Mouse (Mus musculus) C2C12 (cell line): ENCODE measurements around the gene Sds. TPM values are rescaled to one million over a fixed set of nuclear protein-coding genes. Genes with fewer than 3 reads are reported as not detected.

Experiments used
- H3K27me3 ChIP-seq: one replicate; pipeline ENCODE4 v1.6.1; 2011; ENCODE audit not compliant: control insufficient read depth, insufficient read depth, insufficient read length
- H3K36me3 ChIP-seq: one replicate; pipeline ENCODE4 v1.6.1; 2011; ENCODE audit not compliant: control insufficient read depth, insufficient read depth
- H3K4me3 ChIP-seq: one replicate; pipeline ENCODE4 v1.5.1; 2011; ENCODE audit warnings: mild to moderate bottlenecking, control low read depth; ENCODE audit not compliant: poor library complexity, insufficient read depth, severe bottlenecking
- H3K79me2 ChIP-seq: one replicate; pipeline ENCODE4 v1.6.1; 2011; ENCODE audit not compliant: control insufficient read depth, insufficient read depth
- H3K79me3 ChIP-seq: one replicate; pipeline ENCODE4 v1.6.1; 2011; ENCODE audit warnings: low read depth, control low read depth
- H3ac ChIP-seq: one replicate; pipeline ENCODE3; 2011; ENCODE audit warnings: low read depth; ENCODE audit not compliant: control insufficient read depth, insufficient read length
- CEBPB ChIP-seq: IDR thresholded peaks from one replicate; pipeline ENCODE4 v1.6.1; 2011; ENCODE audit warnings: low read depth, mild to moderate bottlenecking, control low read depth, moderate library complexity
- CTCF ChIP-seq: IDR thresholded peaks from one replicate; pipeline ENCODE4 v1.5.1; 2011; ENCODE audit not compliant: control insufficient read depth, insufficient read depth, insufficient read length
- FOSL1 ChIP-seq: IDR thresholded peaks from one replicate; pipeline ENCODE4 v1.8.0; 2011; ENCODE audit warnings: mild to moderate bottlenecking, low read length; ENCODE audit not compliant: poor library complexity, insufficient read depth, severe bottlenecking
- MAX ChIP-seq: IDR thresholded peaks from one replicate; pipeline ENCODE4 v1.6.1; 2011; ENCODE audit warnings: mild to moderate bottlenecking, control low read depth
- MYOD1 ChIP-seq: IDR thresholded peaks from one replicate; pipeline ENCODE4 v1.6.1; 2011; ENCODE audit warnings: low read depth; ENCODE audit not compliant: control insufficient read depth, insufficient read length
- MYOG ChIP-seq: IDR thresholded peaks from one replicate; pipeline ENCODE4 v1.6.1; 2011; ENCODE audit not compliant: control insufficient read depth, insufficient read length; ENCODE audit errors: extremely low read depth
- USF1 ChIP-seq: IDR thresholded peaks from one replicate; pipeline ENCODE4 v1.6.1; 2011; ENCODE audit warnings: low read depth, mild to moderate bottlenecking, control low read depth, moderate library complexity
- polyA plus RNA-seq: library from polyadenylated mRNA; unstranded; fragments of >200 nt; fragmentation: generic; extraction: Trizol; gene quantifications from one replicate; pipeline ENCODE4 v1.2.1, GENCODE M21; 2012; ENCODE audit warnings: missing spikeins

Gene Sds
- polyA plus RNA-seq, 1 experiment: 0.19 TPM

DNA sequence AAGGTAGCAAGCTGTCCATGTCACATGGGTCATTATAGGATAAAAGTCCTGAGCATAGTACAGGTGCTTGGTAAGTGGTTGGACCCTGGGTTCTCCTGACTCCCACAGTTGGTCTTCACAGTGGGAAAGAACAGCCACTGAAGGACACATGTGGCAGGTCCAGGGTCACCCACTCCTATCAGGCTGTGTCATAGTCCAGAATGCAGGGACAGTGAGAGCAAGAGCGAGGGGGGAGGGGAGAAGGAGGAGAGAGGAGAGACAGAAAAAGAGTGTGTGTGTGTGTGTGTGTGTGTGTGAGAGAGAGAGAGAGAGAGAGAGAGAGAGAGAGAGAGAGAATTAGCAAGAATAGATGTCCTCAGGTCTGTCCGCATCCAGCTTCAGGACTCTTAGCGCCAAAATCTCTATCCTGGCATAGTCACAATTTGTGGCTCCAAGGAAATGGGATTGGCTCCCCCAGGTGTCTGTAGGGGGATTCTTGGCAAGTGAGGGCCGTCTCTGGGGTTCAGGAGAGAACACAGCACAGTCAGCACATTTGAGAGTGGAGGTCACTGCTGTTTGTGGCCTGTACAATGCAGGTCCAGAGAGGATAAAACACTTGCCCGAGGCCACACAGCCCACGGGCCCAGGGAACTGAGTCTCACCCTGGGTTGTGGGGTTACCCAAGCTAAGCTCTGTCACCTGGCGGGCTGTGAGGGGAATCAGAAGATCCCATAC, 19.3 kb upstream of the Sds start:
- Histone ChIP-seq H3K36me3 (no peaks in the 10 kb centered on the region), H3ac (no peak overlapping the region), H3K27me3 (peaks cover 32% of the 10 kb centered on the region), H3K79me2 (no peaks in the 10 kb centered on the region), H3K79me3 (no peaks in the 10 kb centered on the region), H3K4me3 (no peak overlapping the region)
- TF ChIP-seq CEBPB: no peak
- no peak for TF ChIP-seq MYOG
- no peak for TF ChIP-seq MAX
- TF ChIP-seq MYOD1: no peak
- TF ChIP-seq CTCF: no peak
- TF ChIP-seq FOSL1: no peak
- no peak for TF ChIP-seq USF1

DNA sequence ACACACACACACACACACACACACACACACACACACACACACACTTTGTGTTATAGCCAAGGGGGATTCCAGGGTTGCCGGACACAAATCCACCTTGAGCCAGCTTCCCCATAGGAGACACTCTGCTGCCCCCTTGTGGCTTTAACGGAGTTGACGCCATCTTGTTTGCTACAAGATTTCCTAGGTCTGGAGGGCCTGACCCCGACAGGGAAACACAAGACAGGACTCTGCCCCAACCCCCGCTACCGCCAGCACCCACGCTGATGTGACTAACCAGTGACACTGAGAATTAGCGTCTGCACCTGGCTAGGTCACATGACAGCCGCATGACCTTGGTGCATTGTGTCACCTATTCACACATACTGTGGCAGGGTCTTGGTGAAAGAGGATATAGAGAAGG, 18.7 kb upstream of the Sds start:
- Histone ChIP-seq H3K36me3 (no peaks in the 10 kb centered on the region), H3K27me3 (peaks cover 37% of the 10 kb centered on the region), H3K79me2 (no peaks in the 10 kb centered on the region), H3K4me3 (no peak overlapping the region), H3ac (no peak overlapping the region), H3K79me3 (no peaks in the 10 kb centered on the region)
- no peak for TF ChIP-seq FOSL1
- no peak for TF ChIP-seq MAX
- peak; percentile 10 for TF ChIP-seq CTCF
- TF ChIP-seq MYOG: no peak

DNA sequence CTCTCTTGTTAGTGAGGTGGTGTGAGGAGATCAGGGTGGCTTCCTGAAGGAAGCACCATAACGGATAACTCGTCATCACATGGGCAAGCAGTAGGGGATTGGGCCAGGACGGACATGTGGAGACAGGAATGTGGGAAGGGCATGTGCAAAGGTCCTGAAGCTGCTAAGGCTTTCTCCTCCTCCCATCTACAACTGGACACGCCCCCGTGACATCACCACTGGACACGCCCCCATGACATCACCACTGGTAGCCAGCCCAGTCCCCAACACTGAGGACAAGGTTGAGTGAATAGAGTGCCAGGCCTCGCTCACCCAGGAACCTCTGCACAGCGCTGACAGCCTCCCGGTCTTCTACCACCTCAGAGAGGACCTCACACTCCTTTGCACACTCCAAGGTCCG, 17.2 kb upstream of the Sds start:
- no peak overlapping the region for H3ac ChIP-seq
- no peak overlapping the region for H3K4me3 ChIP-seq
- H3K27me3 ChIP-seq: peaks cover 39% of the 10 kb centered on the region
- H3K36me3 ChIP-seq: no peaks in the 10 kb centered on the region
- no peaks in the 10 kb centered on the region for H3K79me3 ChIP-seq
- TF ChIP-seq CEBPB (no peak), MAX (no peak), MYOG (no peak)
- H3K79me2 ChIP-seq: no peaks in the 10 kb centered on the region

DNA sequence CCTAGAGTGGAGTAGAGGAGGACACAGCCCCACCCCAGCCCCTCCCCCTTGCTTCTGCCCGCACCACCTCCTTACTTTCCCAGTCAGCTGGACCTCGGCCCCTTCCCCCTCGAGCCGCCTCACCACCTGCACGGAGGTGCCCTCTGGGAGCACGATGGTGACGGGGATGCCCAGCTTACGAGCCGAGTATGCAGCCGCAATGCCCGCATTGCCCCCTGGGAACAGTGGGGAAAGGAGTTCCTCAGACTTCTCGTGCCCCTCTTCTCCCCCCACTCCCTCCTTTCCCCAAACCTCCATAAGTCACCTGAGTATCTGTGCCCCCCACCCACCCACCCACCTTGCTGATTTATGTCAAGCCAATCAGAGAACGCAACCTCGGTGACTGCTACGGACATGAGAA, 14.4 kb upstream of the Sds start:
- peaks cover 22% of the 10 kb centered on the region for H3K27me3 ChIP-seq

DNA sequence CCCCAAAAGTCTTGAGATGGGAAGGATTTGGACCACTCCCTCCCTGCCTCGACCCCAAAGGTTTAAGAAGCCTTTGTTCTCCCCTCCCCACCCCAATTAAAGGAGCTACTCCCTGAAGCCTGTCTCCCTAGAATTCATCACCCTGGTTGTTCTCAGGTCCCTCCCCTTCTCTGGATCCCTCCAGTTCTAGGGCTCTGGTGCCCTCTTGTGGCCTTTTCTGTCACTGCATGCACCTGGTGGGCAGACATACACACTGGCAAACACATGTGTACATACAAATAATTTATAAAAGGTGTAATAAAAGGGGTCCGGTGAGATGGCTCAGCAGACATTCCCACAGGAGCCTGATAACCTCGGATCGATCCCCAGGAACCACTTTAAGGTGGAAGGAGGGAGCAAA, 12.0 kb upstream of the Sds start:
- H3K79me2 ChIP-seq: no peaks in the 10 kb centered on the region
- no peak for TF ChIP-seq MYOG
- no peak for TF ChIP-seq CEBPB
- TF ChIP-seq FOSL1: no peak
- no peak for TF ChIP-seq CTCF
- no peak for TF ChIP-seq MYOD1
- no peak for TF ChIP-seq USF1
- TF ChIP-seq MAX: no peak
- H3K79me3 ChIP-seq: no peaks in the 10 kb centered on the region
- peaks cover 28% of the 10 kb centered on the region for H3K27me3 ChIP-seq
- no peaks in the 10 kb centered on the region for H3K36me3 ChIP-seq
- no peak overlapping the region for H3ac ChIP-seq
- no peak overlapping the region for H3K4me3 ChIP-seq

More for the DNA sequence above, 14.4 kb upstream of the Sds start:
- Histone ChIP-seq H3K79me2 (no peaks in the 10 kb centered on the region), H3K36me3 (no peaks in the 10 kb centered on the region), H3ac (no peak overlapping the region), H3K79me3 (no peaks in the 10 kb centered on the region), H3K4me3 (no peak overlapping the region)
- TF ChIP-seq CEBPB (no peak), MYOG (no peak), CTCF (no peak), MAX (no peak), MYOD1 (no peak), USF1 (no peak), FOSL1 (no peak)

DNA sequence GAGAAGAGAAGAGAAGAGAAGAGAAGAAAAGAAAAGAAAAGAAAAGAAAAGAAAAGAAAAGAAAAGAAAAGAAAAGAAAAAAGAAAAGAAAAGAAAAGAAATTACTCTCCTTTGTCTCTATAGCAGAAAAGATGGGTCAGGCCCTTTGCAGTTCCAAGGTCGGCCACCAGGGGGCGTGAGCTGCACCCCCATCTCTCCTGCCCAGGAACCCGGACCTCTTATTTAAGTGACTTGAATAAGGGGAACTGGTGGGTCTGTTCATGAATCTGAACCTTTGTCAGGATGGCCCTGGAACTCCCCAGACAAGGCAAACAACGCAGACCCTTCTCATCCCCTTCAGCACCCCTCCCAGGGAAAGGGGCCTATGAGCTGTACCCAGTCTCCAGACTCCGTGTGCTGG, 11.3 kb upstream of the Sds start:
- no peak overlapping the region for H3K4me3 ChIP-seq
- no peaks in the 10 kb centered on the region for H3K79me3 ChIP-seq
- H3K27me3 ChIP-seq: peaks cover 28% of the 10 kb centered on the region
- no peaks in the 10 kb centered on the region for H3K79me2 ChIP-seq
- H3ac ChIP-seq: no peak overlapping the region
- TF ChIP-seq MAX: no peak
- TF ChIP-seq FOSL1: no peak
- TF ChIP-seq MYOG: no peak
- TF ChIP-seq USF1: no peak
- no peak for TF ChIP-seq CTCF
- no peak for TF ChIP-seq CEBPB
- no peak for TF ChIP-seq MYOD1
- H3K36me3 ChIP-seq: no peaks in the 10 kb centered on the region
